Mouse (Mus musculus): ENCODE measurements at regions not wholly inside any gene's neighbourhood (a gene's known extent, or its start where the extent isn't known, plus 50 kb on each side); places are given as distances from the start of the nearest gene placed in this dataset.
"Not testable (repeated sequence)": the region's sequence is repeated elsewhere in the genome, so short reads cannot be mapped to it uniquely, and the experiment has no call there.

DNA sequence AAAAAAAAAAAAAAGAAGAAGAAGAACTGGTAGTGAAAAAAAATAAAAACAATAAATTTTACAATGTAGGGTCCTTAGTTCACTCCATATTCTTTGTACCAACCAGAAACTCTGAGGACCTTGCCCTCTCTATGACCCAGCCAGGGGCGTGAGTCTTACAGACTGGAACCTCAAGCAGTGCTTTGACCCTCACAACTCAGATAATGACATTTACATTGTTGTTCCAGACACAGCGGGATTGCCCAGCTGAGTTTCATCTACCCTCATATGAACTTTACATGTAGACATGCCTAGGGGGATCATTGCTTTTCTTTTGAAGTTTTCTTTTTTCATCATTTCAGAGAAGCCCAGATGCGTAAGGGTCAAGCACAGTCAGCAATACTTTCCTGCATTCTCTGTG is 1496.6 kb upstream of the 4931417E11Rik start:
- no peak overlapping the region for H3K9ac ChIP-seq
- 65% methylated on average over 3 of the region's 3 CpGs for WGBS
- no peak for ATAC-seq (ENCODE audit: low FRiP score)
- H3K9me3 ChIP-seq (ENCODE audit: control insufficient read depth, low read length): no peaks in the 10 kb centered on the region
- no peaks in the 10 kb centered on the region for H3K4me1 ChIP-seq (replicated peaks; ENCODE audit: control insufficient read depth, insufficient read depth, low read length)
- no peak for DNase-seq (ENCODE audit: low spot score)
- H3K27me3 ChIP-seq (ENCODE audit: control insufficient read depth, insufficient read depth, low read length): no peaks in the 10 kb centered on the region
- H3K4me2 ChIP-seq (replicated peaks): no peak overlapping the region
- H3K4me3 ChIP-seq (replicated peaks; ENCODE audit: low read length): no peak overlapping the region
- H3K36me3 ChIP-seq (replicated peaks; ENCODE audit: control insufficient read depth, insufficient read depth): no peaks in the 10 kb centered on the region
- no peak overlapping the region for H3K27ac ChIP-seq

DNA sequence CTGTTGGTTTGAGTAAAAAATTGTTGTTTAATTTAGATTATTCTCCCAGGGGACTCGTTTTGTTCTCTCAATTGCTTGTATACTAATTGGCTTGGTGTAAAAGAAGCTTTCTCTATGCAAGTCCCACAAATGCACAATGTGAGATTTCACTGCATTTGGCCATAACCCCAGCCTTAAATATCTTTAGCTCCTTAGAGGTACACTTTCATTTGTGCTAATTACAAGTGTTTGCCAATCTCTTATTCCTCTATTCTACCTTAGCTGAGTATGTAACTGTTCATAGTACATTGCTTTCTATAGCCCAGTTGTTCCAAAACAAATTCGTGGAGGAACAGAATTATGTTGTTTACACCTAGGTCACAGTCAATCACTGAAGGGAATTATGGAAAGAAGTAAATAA is 1459.0 kb upstream of the 4931417E11Rik start:
- no peak overlapping the region for H3K4me3 ChIP-seq (replicated peaks; ENCODE audit: low read length)
- H3K36me3 ChIP-seq (replicated peaks; ENCODE audit: control insufficient read depth, insufficient read depth): no peaks in the 10 kb centered on the region
- 0 out of 2 replicates have a peak, but pooled peaks have one; percentile 46 for ATAC-seq (ENCODE audit: low FRiP score)
- no peak overlapping the region for H3K4me2 ChIP-seq (replicated peaks)
- 62% methylated on average over 2 of the region's 2 CpGs for WGBS
- no peaks in the 10 kb centered on the region for H3K4me1 ChIP-seq (replicated peaks; ENCODE audit: control insufficient read depth, insufficient read depth, low read length)
- no peak overlapping the region for H3K9ac ChIP-seq
- H3K27ac ChIP-seq: no peak overlapping the region
- H3K9me3 ChIP-seq (ENCODE audit: control insufficient read depth, low read length): no peaks in the 10 kb centered on the region
- no peak for DNase-seq (ENCODE audit: low spot score)
- no peaks in the 10 kb centered on the region for H3K27me3 ChIP-seq (ENCODE audit: control insufficient read depth, insufficient read depth, low read length)

DNA sequence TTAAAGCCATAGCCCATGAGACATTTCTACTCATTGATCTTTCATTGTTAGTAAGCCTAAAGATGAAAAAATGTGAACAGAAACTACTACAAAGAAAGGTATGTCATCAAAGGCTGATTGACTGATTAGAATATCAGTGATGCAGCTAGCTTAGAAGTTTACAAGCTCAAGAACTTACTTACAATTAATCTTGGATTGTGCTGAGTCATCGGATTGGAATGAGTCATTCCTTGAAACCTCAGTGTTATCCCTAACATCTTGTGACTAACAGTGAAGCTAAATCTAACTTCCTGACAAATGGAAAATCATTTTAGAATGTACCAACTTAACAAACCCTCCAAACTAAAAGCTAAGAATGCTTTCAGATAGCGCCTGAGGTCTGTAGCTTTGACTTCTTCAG is 1434.1 kb upstream of the 4931417E11Rik start:
- H3K9me3 ChIP-seq (ENCODE audit: control insufficient read depth, low read length): no peaks in the 10 kb centered on the region
- H3K27me3 ChIP-seq (ENCODE audit: control insufficient read depth, insufficient read depth, low read length): no peaks in the 10 kb centered on the region
- DNase-seq (ENCODE audit: low spot score) (no peak), ATAC-seq (ENCODE audit: low FRiP score) (no peak)
- H3K9ac ChIP-seq: no peak overlapping the region
- no peaks in the 10 kb centered on the region for H3K36me3 ChIP-seq (replicated peaks; ENCODE audit: control insufficient read depth, insufficient read depth)
- no peak overlapping the region for H3K27ac ChIP-seq
- no peak overlapping the region for H3K4me2 ChIP-seq (replicated peaks)
- H3K4me1 ChIP-seq (replicated peaks; ENCODE audit: control insufficient read depth, insufficient read depth, low read length): no peaks in the 10 kb centered on the region
- H3K4me3 ChIP-seq (replicated peaks; ENCODE audit: low read length): no peak overlapping the region
- WGBS: 96% methylated on average over 2 of the region's 2 CpGs

DNA sequence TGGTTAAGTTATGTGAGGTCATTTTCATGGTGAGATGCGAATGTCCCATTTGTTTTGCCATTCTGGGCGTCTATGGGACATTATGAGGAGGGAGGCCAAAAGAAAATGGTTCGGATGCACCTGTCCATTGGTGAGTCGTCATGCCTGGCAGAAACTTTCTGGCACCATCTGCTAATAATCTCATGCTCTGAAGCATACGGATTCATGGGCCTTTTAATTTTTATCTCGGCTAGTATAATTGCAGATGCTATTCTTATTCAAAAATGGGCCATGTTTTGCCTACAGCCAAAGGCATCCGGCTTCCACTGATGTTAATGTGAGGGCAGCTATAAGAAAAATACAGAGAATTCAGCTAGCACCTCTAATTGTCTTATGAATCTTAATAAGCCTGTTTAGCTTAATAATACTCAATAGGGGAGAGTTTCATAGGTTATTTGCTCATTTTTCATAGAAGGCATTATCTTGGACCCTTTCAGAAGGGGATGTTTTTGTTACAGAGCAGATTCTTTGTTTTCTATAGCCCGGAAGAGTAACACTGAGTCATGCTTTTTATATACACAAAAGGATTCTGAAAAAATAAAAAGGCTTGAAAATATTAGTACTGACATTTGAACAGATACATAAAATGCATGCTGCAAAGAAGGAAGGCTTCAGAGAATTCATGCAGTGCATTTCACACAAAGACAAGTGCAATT is 1401.3 kb upstream of the 4931417E11Rik start:
- WGBS: 47% methylated on average over 8 of the region's 8 CpGs
- Histone ChIP-seq H3K9me3 (ENCODE audit: control insufficient read depth, low read length) (no peaks in the 10 kb centered on the region), H3K9ac (no peak overlapping the region), H3K27ac (peak overlapping the region; percentile 67), H3K4me2 (replicated peaks) (no peak overlapping the region), H3K4me3 (replicated peaks; ENCODE audit: low read length) (no peak overlapping the region), H3K36me3 (replicated peaks; ENCODE audit: control insufficient read depth, insufficient read depth) (no peaks in the 10 kb centered on the region), H3K27me3 (ENCODE audit: control insufficient read depth, insufficient read depth, low read length) (no peaks in the 10 kb centered on the region), H3K4me1 (replicated peaks; ENCODE audit: control insufficient read depth, insufficient read depth, low read length) (0 out of 2 replicates have a peak, but pooled peaks cover 8% of the 10 kb centered on the region)
- ATAC-seq (ENCODE audit: low FRiP score): peak; percentile 40; the same call in 1 of the 2 replicates
- DNase-seq (ENCODE audit: low spot score): peak; percentile 33

DNA sequence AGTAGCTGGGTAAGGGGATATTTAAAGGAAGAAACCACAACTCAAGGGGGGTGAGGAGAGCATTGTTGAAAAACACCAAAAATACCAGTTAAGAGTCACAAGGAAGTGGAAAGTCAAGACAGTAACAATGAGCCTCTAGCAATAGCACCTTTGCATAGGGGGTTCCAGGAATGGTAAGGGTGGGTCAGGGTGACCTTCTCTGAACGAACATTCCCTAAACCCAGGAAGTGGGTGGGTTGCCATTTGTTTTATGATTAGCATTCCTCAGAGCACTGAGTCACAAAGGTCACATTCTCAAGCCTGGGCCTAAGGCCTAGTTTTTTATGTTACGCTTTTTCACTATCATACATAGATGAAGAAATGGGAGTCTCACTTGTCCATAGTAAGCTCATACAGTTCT is 1351.2 kb upstream of the 4931417E11Rik start:
- H3K9ac ChIP-seq; ATAC-seq (ENCODE audit: low FRiP score); H3K4me1 ChIP-seq (replicated peaks; ENCODE audit: control insufficient read depth, insufficient read depth, low read length); H3K27me3 ChIP-seq (ENCODE audit: control insufficient read depth, insufficient read depth, low read length); H3K4me3 ChIP-seq (replicated peaks; ENCODE audit: low read length); H3K36me3 ChIP-seq (replicated peaks; ENCODE audit: control insufficient read depth, insufficient read depth); DNase-seq (ENCODE audit: low spot score); H3K4me2 ChIP-seq (replicated peaks); H3K9me3 ChIP-seq (ENCODE audit: control insufficient read depth, low read length); H3K27ac ChIP-seq: not testable (repeated sequence)
- WGBS: 93% methylated on average over 2 of the region's 2 CpGs

Measured in hindbrain, embryonic 14.5 days (tissue).